Mouse (Mus musculus): ENCODE results near the gene Dgkb.

DNA sequence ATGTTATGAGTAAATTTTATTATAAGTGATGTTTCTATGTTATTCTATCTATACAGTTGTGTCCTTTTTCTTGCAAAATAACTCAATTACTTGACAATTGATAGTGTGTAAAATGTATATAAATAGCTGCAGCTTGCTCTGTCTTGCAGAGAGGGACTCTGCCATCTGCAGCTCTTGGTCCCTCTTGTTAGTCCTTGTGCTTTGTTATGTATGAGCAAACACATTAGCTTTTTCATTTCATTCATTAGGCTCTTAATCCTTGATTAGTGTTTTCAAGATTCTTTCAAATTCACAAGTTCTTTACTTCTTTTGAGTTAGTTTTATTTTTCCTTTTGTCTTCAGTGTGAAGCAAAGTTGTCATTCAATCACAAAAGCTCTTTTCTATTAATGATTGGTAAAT, 511.3 kb downstream of the Dgkb start:
- TF ChIP-seq CTCF (IDR thresholded peaks at IDR 0.05; ENCODE audit: control insufficient read depth, insufficient read depth, insufficient replicate concordance, low read depth, low read length) = no peak
- TF ChIP-seq POLR2A (IDR thresholded peaks at IDR 0.05; ENCODE audit: control insufficient read depth, low read depth, low read length) = no peak

Data from testis, adult 2 months (tissue).